Mouse (Mus musculus) hindbrain, embryonic 11.5 days (tissue): ENCODE measurements around the gene Dok3. TPM values are rescaled to one million over a fixed set of nuclear protein-coding genes. Genes with fewer than 3 reads are reported as not detected.

Experiments
- ATAC-seq: fragments of 200-750 bp; cut with Nextera tagmentation; 2 replicates; pipeline ENCODE4 v1.8.0; 2017; ENCODE audit warnings: mild to moderate bottlenecking, moderate TSS enrichment, moderate library complexity; ENCODE audit not compliant: low FRiP score
- DNase-seq: peaks from one replicate; pipeline ENCODE4 v3.0.0-alpha.2; 2015; ENCODE audit warnings: low spot score
- H3K27ac ChIP-seq: fragments of 300-500 bp; sonication (generic); 2 replicates; pipeline ENCODE4 v1.5.1; 2014; ENCODE audit warnings: mild to moderate bottlenecking, low read depth, low read length
- H3K27me3 ChIP-seq: fragments of 300-500 bp; sonication (generic); 2 replicates; pipeline ENCODE4 v1.6.1; 2014; ENCODE audit warnings: mild to moderate bottlenecking, low read length, moderate library complexity, mixed read lengths; ENCODE audit not compliant: control insufficient read depth, insufficient read depth
- H3K36me3 ChIP-seq: fragments of 300-500 bp; sonication (generic); 2 replicates; pipeline ENCODE4 v1.6.1; 2014; ENCODE audit warnings: mild to moderate bottlenecking, low read length, moderate library complexity, mixed read lengths; ENCODE audit not compliant: control insufficient read depth, insufficient read depth
- H3K4me1 ChIP-seq: fragments of 300-500 bp; sonication (generic); replicated peaks from 2 replicates; pipeline ENCODE4 v1.6.1; 2014; ENCODE audit warnings: low read length, mixed read lengths; ENCODE audit not compliant: control insufficient read depth, insufficient read depth
- H3K4me2 ChIP-seq: fragments of 300-500 bp; sonication (generic); replicated peaks from 2 replicates; pipeline ENCODE4 v1.6.1; 2014; ENCODE audit warnings: mild to moderate bottlenecking, low read depth, low read length
- H3K4me3 ChIP-seq: fragments of 300-500 bp; sonication (generic); 2 replicates; pipeline ENCODE4 v1.5.1; 2014; ENCODE audit warnings: low read depth, low read length
- H3K9ac ChIP-seq: fragments of 300-500 bp; sonication (generic); 2 replicates; pipeline ENCODE4 v1.6.1; 2014; ENCODE audit warnings: low read depth, low read length
- H3K9me3 ChIP-seq: fragments of 300-500 bp; sonication (generic); 2 replicates; pipeline ENCODE4 v1.6.1; 2016; ENCODE audit warnings: low read length; ENCODE audit not compliant: control insufficient read depth
- WGBS: fragments of 180-500 bp; shearing (Covaris S2); extraction: QIAGEN DNeasy Blood & Tissue Kit; methylation state at CpG from one replicate; pipeline ENCODE4 v1.1.7; 2014; 5-methylcytosine and 5-hydroxymethylcytosine counted together
- polyA plus RNA-seq: library from polyadenylated mRNA; unstranded; fragments of >200 nt; fragmentation: Nextera tagmentation; extraction: Ambion mirVana; gene quantifications from 2 replicates; pipeline ENCODE4 v1.2.1, GENCODE M21; 2014

Gene Dok3
- polyA plus RNA-seq, 1 experiment from 2014 or later = 2.2 TPM

- no peak for DNase-seq
- H3K4me3 ChIP-seq = no peak overlapping the region
- H3K9ac ChIP-seq = no peak overlapping the region
- no peaks in the 10 kb centered on the region for H3K9me3 ChIP-seq
- no peaks in the 10 kb centered on the region for H3K27me3 ChIP-seq
- no peak overlapping the region for H3K4me2 ChIP-seq
- H3K4me1 ChIP-seq = no peaks in the 10 kb centered on the region
- H3K36me3 ChIP-seq = peaks cover 2% of the 10 kb centered on the region; the same call in 1 of the 2 replicates
- H3K27ac ChIP-seq = no peak overlapping the region
- 92% methylated on average over 15 of the region's 15 CpGs for WGBS
- ATAC-seq = no peak
Observed at GRCm38 (mm10) chr13:55549061-55549460, 20.0 kb upstream of the Dok3 start.

GRCm38 (mm10) chr13:55548426-55548825, 19.3 kb upstream of the Dok3 start:
- H3K4me2 ChIP-seq = no peak overlapping the region
- no peaks in the 10 kb centered on the region; the same call in 1 of the 2 replicates for H3K36me3 ChIP-seq
- H3K27me3 ChIP-seq = no peaks in the 10 kb centered on the region
- no peaks in the 10 kb centered on the region for H3K4me1 ChIP-seq
- no peak for DNase-seq
- no peak overlapping the region for H3K4me3 ChIP-seq
- ATAC-seq = no peak
- WGBS = 95% methylated on average over 5 of the region's 5 CpGs
- H3K9ac ChIP-seq = no peak overlapping the region
- H3K27ac ChIP-seq = no peak overlapping the region
- no peaks in the 10 kb centered on the region for H3K9me3 ChIP-seq

GRCm38 (mm10) chr13:55547916-55548315, 18.8 kb upstream of the Dok3 start:
- Histone ChIP-seq H3K9me3 (no peaks in the 10 kb centered on the region), H3K4me1 (no peaks in the 10 kb centered on the region), H3K27ac (no peak overlapping the region), H3K27me3 (no peaks in the 10 kb centered on the region), H3K4me2 (no peak overlapping the region), H3K4me3 (no peak overlapping the region), H3K36me3 (0 out of 2 replicates have a peak, but pooled peaks cover 1% of the 10 kb centered on the region), H3K9ac (no peak overlapping the region)
- DNase-seq (no peak), ATAC-seq (no peak)
- WGBS = 97% methylated on average over 2 of the region's 2 CpGs

- Histone ChIP-seq H3K4me2 (no peak overlapping the region), H3K27ac (no peak overlapping the region), H3K4me1 (no peaks in the 10 kb centered on the region), H3K27me3 (no peaks in the 10 kb centered on the region), H3K4me3 (no peak overlapping the region), H3K9me3 (no peaks in the 10 kb centered on the region), H3K36me3 (peaks cover 11% of the 10 kb centered on the region; the same call in 1 of the 2 replicates), H3K9ac (no peak overlapping the region)
- WGBS = 90% methylated on average over 6 of the region's 6 CpGs
- ATAC-seq (no peak), DNase-seq (no peak)
Observed at GRCm38 (mm10) chr13:55544792-55545191, 15.7 kb upstream of the Dok3 start.

GRCm38 (mm10) chr13:55543447-55543846, 14.4 kb upstream of the Dok3 start:
- no peak overlapping the region for H3K4me3 ChIP-seq
- DNase-seq (no peak), ATAC-seq (no peak)
- 90% methylated on average over 8 of the region's 8 CpGs for WGBS
- H3K27me3 ChIP-seq = no peaks in the 10 kb centered on the region
- H3K4me2 ChIP-seq = no peak overlapping the region
- peaks cover 11% of the 10 kb centered on the region; the same call in 1 of the 2 replicates for H3K36me3 ChIP-seq
- no peaks in the 10 kb centered on the region for H3K9me3 ChIP-seq
- no peak overlapping the region for H3K27ac ChIP-seq
- H3K4me1 ChIP-seq = no peaks in the 10 kb centered on the region
- H3K9ac ChIP-seq = no peak overlapping the region

- WGBS = 97% methylated on average over 4 of the region's 4 CpGs
- no peak overlapping the region for H3K4me3 ChIP-seq
- H3K9ac ChIP-seq = no peak overlapping the region
- DNase-seq (no peak), ATAC-seq (no peak)
- no peak overlapping the region for H3K4me2 ChIP-seq
- H3K27ac ChIP-seq = no peak overlapping the region
- H3K36me3 ChIP-seq = peaks cover 11% of the 10 kb centered on the region; the same call in 1 of the 2 replicates
- no peaks in the 10 kb centered on the region for H3K4me1 ChIP-seq
- H3K27me3 ChIP-seq = no peaks in the 10 kb centered on the region
- no peaks in the 10 kb centered on the region for H3K9me3 ChIP-seq
Observed at GRCm38 (mm10) chr13:55542891-55543290, 13.8 kb upstream of the Dok3 start.

- WGBS = 89% methylated on average over 2 of the region's 2 CpGs
- peaks cover 11% of the 10 kb centered on the region; the same call in 1 of the 2 replicates for H3K36me3 ChIP-seq
- H3K27me3 ChIP-seq = no peaks in the 10 kb centered on the region
- DNase-seq (no peak), ATAC-seq (no peak)
- H3K4me2 ChIP-seq = no peak overlapping the region
- H3K9me3 ChIP-seq = no peaks in the 10 kb centered on the region
- H3K4me1 ChIP-seq = no peaks in the 10 kb centered on the region; the same call in 1 of the 2 replicates
- H3K27ac ChIP-seq = no peak overlapping the region
- no peak overlapping the region for H3K9ac ChIP-seq
- no peak overlapping the region for H3K4me3 ChIP-seq
Observed at GRCm38 (mm10) chr13:55540933-55541332, 11.8 kb upstream of the Dok3 start.

- WGBS = 1% methylated on average over 70 of the region's 70 CpGs
- H3K9ac ChIP-seq = peak within 1 kb of the TSS; percentile 78
- peaks cover 12% of the 10 kb centered on the region for H3K36me3 ChIP-seq
- DNase-seq (peak; percentile 98), ATAC-seq (peak; percentile 98)
- no peaks in the 10 kb centered on the region for H3K27me3 ChIP-seq
- H3K4me1 ChIP-seq = peaks cover 5% of the 10 kb centered on the region; the same call in 1 of the 2 replicates
- H3K9me3 ChIP-seq = no peaks in the 10 kb centered on the region
- H3K4me2 ChIP-seq = peak within 1 kb of the TSS; percentile 87
- H3K27ac ChIP-seq = peak within 1 kb of the TSS; percentile 40; the same call in 1 of the 2 replicates
- peak within 1 kb of the TSS; percentile 80 for H3K4me3 ChIP-seq
Observed at GRCm38 (mm10) chr13:55536194-55537175, 7.4 kb upstream of the Dok3 start, which contains the start of gene Ddx41. Gene Ddx41 (minus strand): TSS chr13:55536658.
